Mouse (Mus musculus) embryonic fibroblast, embryonic 13.5 days (primary cell): Measurements from ENCODE around the gene Lin7b. TPM values are rescaled to one million over a fixed set of nuclear protein-coding genes. Genes with fewer than 3 reads are reported as not detected.

ENCODE experiments used
- H3K27ac ChIP-seq: 2 replicates; pipeline ENCODE4 v1.5.1; 2012; ENCODE audit warnings: low read length, control low read depth, inconsistent platforms; ENCODE audit not compliant: insufficient read depth
- H3K4me1 ChIP-seq: 2 replicates; pipeline ENCODE4 v1.6.1; 2011; ENCODE audit warnings: low read length; ENCODE audit not compliant: control insufficient read depth, insufficient read depth
- H3K4me3 ChIP-seq: 2 replicates; pipeline ENCODE4 v1.5.1; 2011; ENCODE audit warnings: mild to moderate bottlenecking, control low read depth, low read length; ENCODE audit not compliant: insufficient read depth
- CTCF ChIP-seq: IDR thresholded peaks from 2 replicates; pipeline ENCODE4 v1.5.1; 2011; ENCODE audit warnings: mild to moderate bottlenecking, control low read depth, low read length, moderate library complexity, borderline replicate concordance; ENCODE audit not compliant: insufficient read depth
- POLR2A ChIP-seq: IDR thresholded peaks from 2 replicates; pipeline ENCODE4 v1.6.1; 2011; ENCODE audit warnings: low read depth, mild to moderate bottlenecking, control low read depth, low read length, moderate library complexity
- polyA plus RNA-seq: library from polyadenylated mRNA; stranded (reverse); fragments of >200 nt; gene quantifications from 2 replicates; pipeline ENCODE4 v1.2.4, GENCODE M21; 2011; ENCODE audit warnings: low read depth; ENCODE audit not compliant: missing spikeins, insufficient read length

Gene Lin7b
- polyA plus RNA-seq, 1 experiment = 2.3 TPM

DNA sequence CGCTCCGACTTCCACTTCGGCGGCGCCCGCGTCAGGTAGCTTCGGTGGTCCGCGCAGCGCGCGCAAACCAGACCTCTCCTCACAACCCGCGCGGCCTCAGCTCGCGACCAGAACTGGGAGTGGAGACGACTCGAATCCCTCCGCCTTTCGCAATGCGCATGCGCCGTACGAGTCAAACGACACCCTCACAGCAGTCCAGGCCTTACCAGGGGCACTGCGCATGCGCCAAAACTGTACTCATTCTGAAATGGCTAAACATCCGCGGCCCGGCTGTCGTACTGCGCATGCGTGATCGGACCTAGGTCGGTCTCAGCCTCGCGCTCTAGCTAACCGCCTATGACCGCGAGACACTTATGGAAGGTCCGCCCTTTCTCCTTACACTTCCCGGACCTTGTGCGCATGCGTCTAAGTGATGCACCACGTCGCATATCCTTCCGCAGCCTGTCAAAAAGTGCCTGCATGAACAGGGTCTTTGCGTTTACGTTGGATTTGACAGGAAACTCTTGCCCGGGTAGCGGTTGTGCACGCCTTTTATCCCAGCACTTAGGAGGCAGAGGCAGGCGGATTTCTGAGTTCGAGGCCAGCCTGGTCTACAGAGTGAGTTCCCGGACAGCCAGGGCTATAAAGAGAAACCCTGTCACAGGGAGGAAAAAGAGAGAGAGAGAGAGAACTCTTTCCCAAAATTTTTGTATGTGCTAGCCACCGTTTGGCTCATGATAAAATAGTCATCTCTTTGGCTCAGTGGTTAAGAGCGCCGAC lies 25.4 kb upstream of the Lin7b start, which contains the start of gene Snrnp70:
Gene Snrnp70 (minus strand): TSS at position 165 of the 759 bp plus-strand sequence.
- TF ChIP-seq POLR2A = peak; percentile 93
- TF ChIP-seq CTCF = no peak
- H3K27ac ChIP-seq = peak within 1 kb of the TSS; percentile 84
- peak within 1 kb of the TSS; percentile 78 for H3K4me3 ChIP-seq
- H3K4me1 ChIP-seq = no peaks in the 10 kb centered on the region

DNA sequence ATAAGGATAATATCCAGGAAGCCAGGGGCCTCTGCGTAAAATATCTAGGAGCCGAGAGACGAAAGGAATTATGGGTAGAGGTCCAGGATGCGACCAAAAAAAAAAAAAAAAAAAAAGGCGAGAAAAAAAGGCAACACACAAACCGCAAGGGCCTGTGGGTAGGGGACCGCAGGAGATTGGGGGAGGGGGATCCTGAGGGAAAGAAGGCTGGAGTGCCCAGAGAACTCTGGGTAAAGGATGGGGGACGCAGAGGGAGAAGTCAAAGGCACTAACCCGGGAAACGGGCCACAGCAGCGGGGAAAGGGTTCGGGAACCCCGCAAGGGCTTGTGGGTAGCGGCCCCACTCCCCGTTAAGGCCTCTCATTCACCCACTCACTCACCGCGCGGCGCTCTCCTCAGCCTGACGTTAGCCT lies 24.8 kb upstream of the Lin7b start:
- Histone ChIP-seq H3K27ac (peak overlapping the region; percentile 84), H3K4me3 (peak overlapping the region; percentile 78), H3K4me1 (no peaks in the 10 kb centered on the region)
- TF ChIP-seq POLR2A = no peak
- TF ChIP-seq CTCF = no peak

DNA sequence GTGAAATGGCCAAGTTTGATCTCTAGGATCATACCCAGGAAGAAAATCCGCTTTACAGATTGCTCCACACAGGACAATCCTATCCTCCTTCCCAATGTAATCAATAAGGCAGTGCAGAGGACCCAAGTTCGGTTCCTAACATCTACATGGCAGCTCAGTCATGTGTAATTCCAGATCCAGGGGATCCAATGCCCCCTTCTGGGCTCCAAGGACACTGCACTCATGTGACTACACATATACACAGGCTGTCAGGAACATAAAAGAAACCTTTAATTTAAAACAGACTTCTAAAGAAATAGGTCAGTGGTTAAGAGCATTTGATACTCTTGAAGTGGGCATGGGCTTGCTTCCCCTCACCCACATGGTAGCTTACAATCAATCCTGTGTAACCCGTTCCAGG lies 15.7 kb upstream of the Lin7b start:
- Histone ChIP-seq H3K4me1 (no peaks in the 10 kb centered on the region), H3K4me3 (no peak overlapping the region), H3K27ac (no peak overlapping the region)
- no peak for TF ChIP-seq CTCF
- no peak for TF ChIP-seq POLR2A

DNA sequence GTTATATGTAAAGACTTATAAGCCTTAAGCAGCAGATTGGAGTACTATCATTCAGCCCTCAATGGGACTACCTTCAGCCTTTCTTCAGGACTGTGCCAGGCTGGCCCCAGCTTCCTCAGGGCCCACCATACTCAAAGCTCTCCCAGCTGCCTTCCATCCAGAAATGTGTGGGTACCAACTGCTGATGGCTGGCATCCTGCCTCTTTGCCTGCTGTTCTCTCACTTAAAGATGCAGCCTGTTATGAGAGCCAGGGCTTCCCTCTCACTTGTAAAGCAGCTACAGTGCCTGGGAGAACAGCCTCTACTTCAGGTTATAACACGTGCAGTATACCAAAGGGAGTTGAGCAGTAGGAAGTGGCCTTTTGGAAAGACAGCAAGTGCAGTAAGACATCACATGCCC lies 5.7 kb upstream of the Lin7b start:
- H3K4me3 ChIP-seq = no peak overlapping the region
- H3K4me1 ChIP-seq = no peaks in the 10 kb centered on the region
- H3K27ac ChIP-seq = no peak overlapping the region
- no peak for TF ChIP-seq CTCF
- TF ChIP-seq POLR2A = no peak

DNA sequence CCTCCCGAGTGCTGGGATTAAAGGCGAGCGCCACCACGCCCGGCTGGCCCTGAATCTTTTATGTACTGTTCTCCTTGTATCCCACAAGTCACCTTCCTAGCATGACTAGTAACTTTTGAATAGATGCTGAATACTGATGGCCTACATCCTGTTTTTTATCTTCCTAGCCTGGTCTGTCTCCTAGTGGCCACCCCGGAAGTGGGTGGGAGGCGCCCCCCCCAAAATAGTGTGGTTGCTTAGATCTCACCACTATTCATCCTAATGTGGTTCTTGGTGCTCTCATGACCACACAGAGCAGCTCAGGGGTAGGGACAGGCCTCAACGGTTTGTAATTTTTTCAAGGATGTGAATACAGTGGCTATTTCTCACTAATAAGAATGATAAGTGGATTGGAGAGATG lies 4.2 kb upstream of the Lin7b start:
- H3K4me1 ChIP-seq = no peaks in the 10 kb centered on the region
- H3K4me3 ChIP-seq = no peak overlapping the region
- TF ChIP-seq POLR2A = no peak
- TF ChIP-seq CTCF = no peak
- H3K27ac ChIP-seq = no peak overlapping the region

DNA sequence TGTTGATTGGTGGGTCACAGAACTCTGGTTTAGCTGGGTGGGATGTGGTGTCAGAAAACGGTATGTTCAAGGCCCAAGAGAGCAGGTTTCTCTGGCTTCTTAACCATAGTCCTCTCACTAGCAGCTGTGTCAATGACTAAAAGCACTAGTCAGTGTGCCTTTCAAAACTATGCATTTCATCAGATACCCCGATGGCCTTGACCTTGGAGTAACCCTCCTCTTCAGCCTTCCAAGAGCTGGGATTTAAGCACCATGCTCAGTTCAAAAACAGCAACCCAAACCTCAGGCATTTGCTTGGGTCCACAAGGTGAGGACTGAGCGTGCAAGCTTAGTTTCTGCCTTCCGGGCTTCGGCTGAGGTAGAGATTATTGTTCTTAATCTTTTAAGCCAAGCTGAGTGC lies 2.0 kb upstream of the Lin7b start:
- TF ChIP-seq POLR2A (no peak; the same call in 1 of the 2 replicates), CTCF (no peak)
- H3K4me1 ChIP-seq = no peaks in the 10 kb centered on the region
- H3K4me3 ChIP-seq = no peak overlapping the region
- no peak overlapping the region for H3K27ac ChIP-seq

DNA sequence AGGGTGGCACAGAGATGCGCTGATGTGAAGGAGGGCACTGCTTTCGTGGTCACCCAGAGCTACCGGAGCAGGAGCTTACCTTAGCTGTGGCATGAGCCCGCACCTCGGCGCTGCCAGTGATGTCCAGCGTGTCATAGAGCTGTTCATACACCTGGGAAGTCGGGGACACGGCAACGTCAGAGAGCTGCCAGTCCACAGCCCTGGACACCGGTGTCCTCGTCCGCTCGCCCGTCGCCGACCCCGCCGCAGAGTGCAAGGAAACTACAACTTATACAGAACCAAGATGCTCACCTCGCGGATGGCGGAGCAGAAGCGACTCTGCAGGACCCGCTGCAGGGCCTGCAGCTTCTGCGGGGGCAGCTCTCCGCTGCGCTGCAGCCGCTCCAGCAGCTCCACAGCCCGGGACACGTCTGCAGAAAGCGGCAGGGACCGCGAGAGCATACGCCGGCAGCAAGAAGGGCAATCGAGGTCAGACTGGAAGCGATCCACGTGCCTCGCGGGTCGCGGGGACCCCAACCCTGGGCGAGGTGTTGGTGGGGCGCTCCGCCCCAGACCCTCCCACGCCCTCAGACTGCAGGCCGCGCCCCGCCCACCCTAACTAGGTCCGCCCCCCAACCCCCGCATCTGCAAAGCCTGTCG lies 428 bp downstream of the Lin7b start:
- Histone ChIP-seq H3K27ac (no peak overlapping the region), H3K4me3 (peak overlapping the region; percentile 40), H3K4me1 (no peaks in the 10 kb centered on the region)
- no peak for TF ChIP-seq CTCF
- no peak for TF ChIP-seq POLR2A

DNA sequence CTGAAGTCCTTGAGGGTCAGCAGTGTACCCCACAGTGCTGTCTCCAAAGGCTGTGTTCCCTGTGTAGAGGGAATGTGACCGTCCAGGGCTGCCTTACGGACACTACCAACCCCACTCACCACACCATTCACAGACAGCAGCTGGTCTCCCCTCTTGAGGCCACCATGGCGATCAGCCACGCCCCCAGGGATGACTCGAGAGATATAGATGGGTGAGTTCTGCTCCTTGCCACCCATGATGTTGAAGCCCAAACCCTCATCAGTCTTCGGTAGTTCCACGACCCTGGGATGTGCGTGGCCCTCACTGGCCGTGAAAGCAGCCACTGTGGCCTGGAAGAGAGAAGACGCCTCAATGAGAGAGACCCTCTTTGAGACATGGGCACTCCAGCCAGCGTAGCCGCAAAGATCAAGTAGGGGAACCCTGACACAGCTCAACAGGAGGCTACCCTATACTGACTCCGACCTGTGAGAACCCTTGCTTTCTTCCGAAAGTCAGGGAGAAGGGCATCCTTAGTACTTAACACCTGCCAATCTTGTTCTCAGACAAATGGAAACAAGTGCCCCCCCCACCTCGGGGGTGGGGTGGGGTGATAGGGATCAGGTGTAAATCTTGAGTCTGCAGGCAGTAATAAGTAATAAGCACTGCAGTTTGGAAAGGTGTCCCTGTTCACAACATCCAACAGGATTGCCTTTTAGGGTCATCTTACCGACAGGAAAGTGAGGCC lies 1.2 kb downstream of the Lin7b start:
- Histone ChIP-seq H3K4me3 (no peak overlapping the region), H3K27ac (no peak overlapping the region), H3K4me1 (no peaks in the 10 kb centered on the region)
- TF ChIP-seq POLR2A = no peak
- TF ChIP-seq CTCF = no peak

DNA sequence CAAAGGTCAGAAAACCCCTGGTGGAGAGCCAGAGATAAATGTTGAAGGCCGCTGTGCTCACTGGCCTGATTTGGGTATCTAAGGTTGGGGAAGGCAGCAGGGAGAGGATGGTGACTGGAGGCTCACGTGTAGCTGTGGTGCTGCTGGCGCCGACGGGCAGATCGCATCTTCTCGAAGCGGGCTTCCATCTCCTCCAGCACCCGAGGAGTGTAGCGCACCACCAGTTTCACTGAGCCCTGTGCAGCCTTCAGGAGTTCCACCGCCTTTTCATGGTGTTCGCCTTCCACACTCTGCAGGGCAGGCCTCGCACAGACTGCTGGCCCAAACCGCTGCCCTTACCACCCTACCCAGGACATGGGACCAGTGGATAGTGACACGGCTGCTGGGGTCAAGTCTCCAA lies 2.2 kb downstream of the Lin7b start:
- H3K4me1 ChIP-seq = no peaks in the 10 kb centered on the region
- TF ChIP-seq POLR2A = no peak
- TF ChIP-seq CTCF = no peak
- no peak overlapping the region for H3K27ac ChIP-seq
- H3K4me3 ChIP-seq = no peak overlapping the region
